Mouse (Mus musculus) myocyte (in vitro differentiated cells): ENCODE data around the gene Zbtb39.

Experiments
- CEBPB ChIP-seq: IDR thresholded peaks from 2 replicates; pipeline ENCODE4 v1.6.1; 2011; ENCODE audit warnings: mild to moderate bottlenecking, moderate library complexity; ENCODE audit not compliant: poor library complexity, insufficient read depth, severe bottlenecking
- E2F4 ChIP-seq: IDR thresholded peaks from one replicate; pipeline ENCODE4 v1.6.1; 2011; ENCODE audit warnings: mild to moderate bottlenecking, control low read depth, moderate library complexity; ENCODE audit not compliant: insufficient read depth
- MAX ChIP-seq: IDR thresholded peaks from one replicate; pipeline ENCODE4 v1.6.1; 2011; ENCODE audit warnings: low read depth, mild to moderate bottlenecking, control low read depth
- MYOD1 ChIP-seq, 3 experiments: IDR thresholded peaks; one replicate each; pipeline ENCODE4 v1.6.1; 2011; ENCODE audit warnings: control low read depth in 2 of 3, low read depth in 2 of 3, mild to moderate bottlenecking in 2 of 3, moderate library complexity in 1 of 3; ENCODE audit not compliant: insufficient read length in 2 of 3, control insufficient read depth in 1 of 3
- MYOG ChIP-seq, 3 experiments: IDR thresholded peaks; one replicate each; pipeline ENCODE4 v1.6.1; 2011; ENCODE audit warnings: control low read depth in 2 of 3, low read depth in 2 of 3, mild to moderate bottlenecking in 2 of 3; ENCODE audit not compliant: insufficient read length in 2 of 3, control insufficient read depth in 1 of 3, insufficient read depth in 1 of 3
- POLR2A ChIP-seq: IDR thresholded peaks from one replicate; pipeline ENCODE4 v1.6.1; 2011; ENCODE audit warnings: low read depth, mild to moderate bottlenecking, control low read depth, moderate library complexity; ENCODE audit not compliant: insufficient read length
- POLR2AphosphoS2 ChIP-seq: IDR thresholded peaks from one replicate; pipeline ENCODE4 v1.6.1; 2011; ENCODE audit warnings: low read depth, control low read depth; ENCODE audit not compliant: insufficient read length
- REST ChIP-seq: IDR thresholded peaks from one replicate; pipeline ENCODE4 v1.6.1; 2011; ENCODE audit warnings: mild to moderate bottlenecking, control low read depth, moderate library complexity; ENCODE audit not compliant: insufficient read depth, insufficient read length
- SRF ChIP-seq: IDR thresholded peaks from one replicate; pipeline ENCODE4 v1.6.1; 2011; ENCODE audit warnings: low read depth; ENCODE audit not compliant: control insufficient read depth, insufficient read length
- TCF12 ChIP-seq: IDR thresholded peaks from one replicate; pipeline ENCODE4 v1.6.1; 2011; ENCODE audit warnings: mild to moderate bottlenecking, control low read depth; ENCODE audit not compliant: poor library complexity, insufficient read depth, severe bottlenecking
- TCF3 ChIP-seq: IDR thresholded peaks from one replicate; pipeline ENCODE4 v1.6.1; 2011; ENCODE audit warnings: low read depth, control low read depth; ENCODE audit not compliant: insufficient read length
- USF1 ChIP-seq: IDR thresholded peaks from one replicate; pipeline ENCODE4 v1.6.1; 2011; ENCODE audit warnings: low read depth, mild to moderate bottlenecking, control low read depth, moderate library complexity

DNA sequence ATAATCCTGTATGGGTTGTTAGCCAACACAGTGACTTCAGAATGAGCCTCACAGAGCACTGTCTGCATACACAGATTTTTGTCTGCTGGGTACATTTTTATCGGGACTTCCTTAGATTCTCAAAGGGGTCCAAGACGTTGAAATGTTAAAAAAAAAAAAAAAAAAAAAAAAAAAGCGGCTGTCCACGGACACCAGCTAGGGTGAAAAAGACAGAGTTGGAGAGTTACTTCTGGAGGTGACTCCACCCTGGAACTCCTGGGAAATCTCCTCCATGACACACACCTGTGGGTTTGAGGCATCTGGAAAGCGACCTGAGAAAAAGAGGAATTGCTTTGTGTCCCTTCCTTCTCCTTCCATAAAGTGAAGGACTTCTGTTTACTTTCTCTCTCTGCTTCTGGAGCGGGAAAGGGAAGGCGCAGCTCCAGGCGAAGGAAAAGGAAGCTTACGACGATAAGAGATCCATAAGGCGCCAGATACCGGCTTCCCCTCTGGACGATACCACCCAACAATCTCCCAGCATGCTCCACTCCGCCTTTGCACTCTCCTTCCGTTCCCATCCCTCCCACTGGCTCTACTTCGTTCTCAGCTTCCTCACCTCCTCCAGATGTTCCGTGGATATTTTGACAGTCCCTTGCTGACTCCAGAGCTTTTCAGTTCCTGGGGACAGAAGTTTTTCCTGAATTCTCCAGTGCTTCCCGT is 16.6 kb downstream of the Zbtb39 start:
- TF ChIP-seq POLR2A, result no peak
- TF ChIP-seq TCF12, result no peak
- no peak for TF ChIP-seq MAX
- no peak for TF ChIP-seq E2F4
- TF ChIP-seq MYOD1 (IDR thresholded peaks at IDR 0.05; ENCODE audit: control insufficient read depth in 1 of 3, insufficient read length in 2 of 3, low read depth in 2 of 3), result no peak
- no peak for TF ChIP-seq SRF
- TF ChIP-seq USF1, result no peak
- TF ChIP-seq TCF3, result no peak
- TF ChIP-seq POLR2AphosphoS2, result no peak
- TF ChIP-seq MYOG (IDR thresholded peaks at IDR 0.05; ENCODE audit: control insufficient read depth in 1 of 3, insufficient read depth in 1 of 3, insufficient read length in 2 of 3, low read depth in 2 of 3), result no peak
- no peak for TF ChIP-seq REST
- no peak for TF ChIP-seq CEBPB
